Mouse (Mus musculus): Measurements from ENCODE around the gene Cttnbp2.
"Not testable (repeated sequence)": the region's sequence is repeated elsewhere in the genome, so short reads cannot be mapped to it uniquely, and the experiment has no call there.

The Cttnbp2 gene

GRCm38 (mm10) chr6:18415961-18416360 is 98.7 kb downstream of the Cttnbp2 start:
- DNase-seq: no peak

GRCm38 (mm10) chr6:18411505-18412225 is 103.0 kb downstream of the Cttnbp2 start:
- no peak for DNase-seq

- no peak for DNase-seq
These were observed 106.2 kb downstream of the Cttnbp2 start for GRCm38 (mm10) chr6:18408445-18408844.

GRCm38 (mm10) chr6:18401066-18401674 is 113.5 kb downstream of the Cttnbp2 start:
- DNase-seq: no peak

GRCm38 (mm10) chr6:18381380-18381779 is 133.3 kb downstream of the Cttnbp2 start:
- no peak for DNase-seq

- DNase-seq: no peak
These were observed 134.1 kb downstream of the Cttnbp2 start for GRCm38 (mm10) chr6:18380300-18381202.

GRCm38 (mm10) chr6:18377755-18378154 is 136.9 kb downstream of the Cttnbp2 start:
- DNase-seq: not testable (repeated sequence)

GRCm38 (mm10) chr6:18374744-18375143 is 139.9 kb downstream of the Cttnbp2 start:
- no peak for DNase-seq

- DNase-seq: no peak
These were observed 141.0 kb downstream of the Cttnbp2 start for GRCm38 (mm10) chr6:18373652-18374051.

GRCm38 (mm10) chr6:18372447-18373228 is 142.0 kb downstream of the Cttnbp2 start:
- peak; percentile 65 for DNase-seq

GRCm38 (mm10) chr6:18369723-18370122 is 144.9 kb downstream of the Cttnbp2 start:
- DNase-seq: no peak

GRCm38 (mm10) chr6:18369054-18369453 is 145.6 kb downstream of the Cttnbp2 start:
- DNase-seq: no peak

- no peak for DNase-seq
These were observed 152.4 kb downstream of the Cttnbp2 start for GRCm38 (mm10) chr6:18362232-18362631.

- no peak for DNase-seq
These were observed 153.7 kb downstream of the Cttnbp2 start for GRCm38 (mm10) chr6:18360955-18361354.

- no peak for DNase-seq
These were observed 154.5 kb downstream of the Cttnbp2 start for GRCm38 (mm10) chr6:18360154-18360553.

- no peak for DNase-seq
These were observed 165.3 kb downstream of the Cttnbp2 start for GRCm38 (mm10) chr6:18349153-18349858.

- no peak for DNase-seq
These were observed 170.4 kb downstream of the Cttnbp2 start for GRCm38 (mm10) chr6:18344272-18344671.

- no peak for DNase-seq
These were observed 176.3 kb downstream of the Cttnbp2 start for GRCm38 (mm10) chr6:18338307-18338706.

GRCm38 (mm10) chr6:18335393-18335792 is 179.2 kb downstream of the Cttnbp2 start:
- no peak for DNase-seq

- DNase-seq: no peak
These were observed 191.7 kb downstream of the Cttnbp2 start for GRCm38 (mm10) chr6:18322950-18323349.

Measured in right cerebral cortex, postnatal 25 days (tissue).